In genomic region chr16:95340885-95341791, GRCm38 (mm10) we compare ENCODE assay signal across 8 mouse cellular contexts.
DNase-seq lines count a peak whose midpoint lies in the region; ATAC-seq and TF ChIP-seq lines count a peak whose summit lies in the region.

No protein-coding gene starts in this region.

- no peak overlapping the region for H3K4me3 ChIP-seq in C2C12 (ENCODE audit: insufficient read depth, poor library complexity, severe bottlenecking)
- peak overlapping the region; percentile 17; the same call in 1 of the 2 replicates for H3K4me3 ChIP-seq in heart, embryonic 13.5 days
- H3K4me3 ChIP-seq in kidney, postnatal 0 days (replicated peaks; ENCODE audit: low read depth, low read length): no peak overlapping the region
- H3K4me3 ChIP-seq in liver, adult 2 months (ENCODE audit: insufficient read depth, low read depth, low read length): no peak overlapping the region
- no peak overlapping the region for H3K4me3 ChIP-seq in neural tube, embryonic 11.5 days (ENCODE audit: low read depth, low read length)
- no peak overlapping the region for H3K4me3 ChIP-seq in stomach, embryonic 16.5 days (replicated peaks; ENCODE audit: low read length)

- H3K4me2 ChIP-seq in heart, embryonic 13.5 days: peak overlapping the region; percentile 57
- no peak overlapping the region; the same call in 1 of the 2 replicates for H3K4me2 ChIP-seq in kidney, postnatal 0 days (ENCODE audit: low read length)
- H3K4me2 ChIP-seq in neural tube, embryonic 11.5 days (ENCODE audit: low read depth): peak overlapping the region; percentile 19
- H3K4me2 ChIP-seq in stomach, embryonic 16.5 days (ENCODE audit: low read depth, low read length): peak overlapping the region; percentile 40

- peak; percentile 82 for TF ChIP-seq CTCF in C2C12 (IDR thresholded peaks at IDR 0.05; ENCODE audit: control insufficient read depth, insufficient read depth, insufficient read length)
- peak; percentile 96; the same call in 1 of the 2 replicates for TF ChIP-seq CTCF in kidney, postnatal 0 days (IDR thresholded peaks at IDR 0.05; ENCODE audit: low read depth)
- TF ChIP-seq CTCF in liver, adult 2 months (IDR thresholded peaks at IDR 0.05; ENCODE audit: low read depth, low read length): peak; percentile 79

- no peaks in the 10 kb centered on the region for H3K27me3 ChIP-seq in C2C12 (ENCODE audit: control insufficient read depth, insufficient read depth, insufficient read length)
- no peaks in the 10 kb centered on the region for H3K27me3 ChIP-seq in heart, embryonic 13.5 days (replicated peaks)
- no peaks in the 10 kb centered on the region for H3K27me3 ChIP-seq in kidney, postnatal 0 days (ENCODE audit: insufficient read depth, low read length)
- H3K27me3 ChIP-seq in liver, adult 2 months (ENCODE audit: control insufficient read depth, insufficient read depth, low read length): no peaks in the 10 kb centered on the region; the same call in 1 of the 2 replicates
- no peaks in the 10 kb centered on the region for H3K27me3 ChIP-seq in neural tube, embryonic 11.5 days (ENCODE audit: control insufficient read depth, insufficient read depth, low read length)
- no peaks in the 10 kb centered on the region; the same call in 1 of the 2 replicates for H3K27me3 ChIP-seq in stomach, embryonic 16.5 days (ENCODE audit: control insufficient read depth, insufficient read depth, low read length)

- WGBS in heart, embryonic 13.5 days: 26% methylated on average over 28 of the region's 28 CpGs
- WGBS in kidney, postnatal 0 days: 29% methylated on average over 28 of the region's 28 CpGs
- 36% methylated on average over 28 of the region's 28 CpGs for WGBS in liver, adult 2 months
- WGBS in neural tube, embryonic 11.5 days: 38% methylated on average over 28 of the region's 28 CpGs
- 20% methylated on average over 28 of the region's 28 CpGs for WGBS in stomach, embryonic 16.5 days

- H3K79me3 ChIP-seq in C2C12 (ENCODE audit: low read depth): no peaks in the 10 kb centered on the region

- TF ChIP-seq POLR2A in liver, adult 2 months (IDR thresholded peaks at IDR 0.05; ENCODE audit: extremely low read depth, insufficient read depth, low read length): no peak

- peak overlapping the region; percentile 52; the same call in 1 of the 2 replicates for H3K9ac ChIP-seq in heart, embryonic 13.5 days
- H3K9ac ChIP-seq in kidney, postnatal 0 days (ENCODE audit: low read depth, low read length): no peak overlapping the region
- no peak overlapping the region for H3K9ac ChIP-seq in liver, adult 2 months (ENCODE audit: low read depth, low read length)
- no peak overlapping the region for H3K9ac ChIP-seq in neural tube, embryonic 11.5 days (ENCODE audit: low read length)
- peak overlapping the region; percentile 28; the same call in 1 of the 2 replicates for H3K9ac ChIP-seq in stomach, embryonic 16.5 days (ENCODE audit: low read length)

- ATAC-seq in heart, embryonic 13.5 days (ENCODE audit: extremely low read depth, insufficient number of reproducible peaks, low FRiP score, low TSS enrichment): peak; percentile 34; the same call in 1 of the 2 replicates
- ATAC-seq in kidney, postnatal 0 days (replicated peaks; ENCODE audit: low FRiP score, low read depth): peak; percentile 79
- peak; percentile 53 for ATAC-seq in neural tube, embryonic 11.5 days (ENCODE audit: insufficient read depth, low FRiP score, low TSS enrichment)
- peak; percentile 87 for ATAC-seq in stomach, embryonic 16.5 days (ENCODE audit: insufficient read depth, low FRiP score)

- no peaks in the 10 kb centered on the region for H3K9me3 ChIP-seq in heart, embryonic 13.5 days
- H3K9me3 ChIP-seq in kidney, postnatal 0 days (replicated peaks; ENCODE audit: low read length): no peaks in the 10 kb centered on the region
- H3K9me3 ChIP-seq in neural tube, embryonic 11.5 days (ENCODE audit: control insufficient read depth, low read length): no peaks in the 10 kb centered on the region
- no peaks in the 10 kb centered on the region for H3K9me3 ChIP-seq in stomach, embryonic 16.5 days (replicated peaks; ENCODE audit: control insufficient read depth, low read length)

- H3K27ac ChIP-seq in heart, embryonic 13.5 days (replicated peaks): peak overlapping the region; percentile 73
- H3K27ac ChIP-seq in kidney, postnatal 0 days: no peak overlapping the region
- no peak overlapping the region for H3K27ac ChIP-seq in liver, adult 2 months (replicated peaks; ENCODE audit: insufficient read depth, low read depth, low read length)
- no peak overlapping the region for H3K27ac ChIP-seq in neural tube, embryonic 11.5 days (ENCODE audit: low read depth, low read length)
- peak overlapping the region; percentile 66 for H3K27ac ChIP-seq in stomach, embryonic 16.5 days (ENCODE audit: low read length)

- no peak overlapping the region for H3ac ChIP-seq in C2C12 (ENCODE audit: control insufficient read depth, insufficient read length, low read depth)

- peaks cover 21% of the 10 kb centered on the region for H3K4me1 ChIP-seq in heart, embryonic 13.5 days
- H3K4me1 ChIP-seq in kidney, postnatal 0 days (replicated peaks; ENCODE audit: insufficient read depth, low read length): no peaks in the 10 kb centered on the region
- no peaks in the 10 kb centered on the region for H3K4me1 ChIP-seq in liver, adult 2 months (ENCODE audit: control insufficient read depth, insufficient read depth, low read length)
- no peaks in the 10 kb centered on the region for H3K4me1 ChIP-seq in neural tube, embryonic 11.5 days (ENCODE audit: control insufficient read depth, insufficient read depth, low read length)
- H3K4me1 ChIP-seq in stomach, embryonic 16.5 days (ENCODE audit: control insufficient read depth, insufficient read depth, low read length): peaks cover 16% of the 10 kb centered on the region

- no peaks in the 10 kb centered on the region for H3K79me2 ChIP-seq in C2C12 (ENCODE audit: control insufficient read depth, insufficient read depth)
- no peaks in the 10 kb centered on the region for H3K79me2 ChIP-seq in liver, adult 2 months (ENCODE audit: control insufficient read depth, insufficient read depth, low read length)

- peak; percentile 95 for DNase-seq in brain, adult 2 months (ENCODE audit: low read depth, low spot score)
- peak; percentile 84 for DNase-seq in fibroblast of lung, adult 2 months (ENCODE audit: low read depth)
- DNase-seq in kidney, postnatal 0 days (ENCODE audit: low spot score): peak; percentile 92
- DNase-seq in liver, adult 2 months (ENCODE audit: extremely low read depth, low read depth, low spot score): peak; percentile 23
- peak; percentile 84 for DNase-seq in neural tube, embryonic 11.5 days (ENCODE audit: low spot score)

- H3K36me3 ChIP-seq in C2C12 (ENCODE audit: control insufficient read depth, insufficient read depth): no peaks in the 10 kb centered on the region
- no peaks in the 10 kb centered on the region for H3K36me3 ChIP-seq in heart, embryonic 13.5 days
- no peaks in the 10 kb centered on the region for H3K36me3 ChIP-seq in kidney, postnatal 0 days (ENCODE audit: insufficient read depth, low read length)
- no peaks in the 10 kb centered on the region for H3K36me3 ChIP-seq in liver, adult 2 months (ENCODE audit: control insufficient read depth, insufficient read depth, low read length)
- no peaks in the 10 kb centered on the region for H3K36me3 ChIP-seq in neural tube, embryonic 11.5 days (ENCODE audit: control insufficient read depth, insufficient read depth, low read length)
- no peaks in the 10 kb centered on the region for H3K36me3 ChIP-seq in stomach, embryonic 16.5 days (ENCODE audit: control insufficient read depth, insufficient read depth, low read length)

TF ChIP-seq in C2C12, 6 proteins besides CTCF, POLR2A, EP300 and RAD21:
- TF ChIP-seq CEBPB (IDR thresholded peaks at IDR 0.05; ENCODE audit: low read depth): no peak
- no peak for TF ChIP-seq MAX (IDR thresholded peaks at IDR 0.05)
- no peak for TF ChIP-seq MYOG (IDR thresholded peaks at IDR 0.05; ENCODE audit: control insufficient read depth, extremely low read depth, insufficient read length)
- no peak for TF ChIP-seq MYOD1 (IDR thresholded peaks at IDR 0.05; ENCODE audit: control insufficient read depth, insufficient read length, low read depth)
- TF ChIP-seq USF1 (IDR thresholded peaks at IDR 0.05; ENCODE audit: low read depth): no peak
- TF ChIP-seq FOSL1 (IDR thresholded peaks at IDR 0.05; ENCODE audit: insufficient read depth, low read length, poor library complexity, severe bottlenecking): no peak
TF ChIP-seq in C2C12: peak in this region for 0.

Comparison
In these comparisons a context has a peak if more than half of its experiments do, and no peak if none do; other contexts are left out.
1. DNase-seq: peak in every context shown above with its lines; median percentile 95 in brain, adult 2 months; 92 in kidney, postnatal 0 days; 84 in fibroblast of lung, adult 2 months; 84 in neural tube, embryonic 11.5 days; 23 in liver, adult 2 months.
2. ATAC-seq: peak in every context shown above with its lines; median percentile 87 in stomach, embryonic 16.5 days; 79 in kidney, postnatal 0 days; 53 in neural tube, embryonic 11.5 days; 34 in heart, embryonic 13.5 days.
3. H3K27ac ChIP-seq: peak in heart, embryonic 13.5 days (single experiment) and stomach, embryonic 16.5 days (single experiment); none in kidney, postnatal 0 days (single experiment), liver, adult 2 months (single experiment) and neural tube, embryonic 11.5 days (single experiment).
4. H3K9ac ChIP-seq: peak in heart, embryonic 13.5 days (single experiment) and stomach, embryonic 16.5 days (single experiment); none in kidney, postnatal 0 days (single experiment), liver, adult 2 months (single experiment) and neural tube, embryonic 11.5 days (single experiment).
5. Peak in every context shown above with its lines, with median percentiles within 50 percentile points of each other: CTCF ChIP-seq.